Mouse (Mus musculus) neural tube, embryonic 15.5 days (tissue): ENCODE measurements around the gene Gnb2. TPM values are rescaled to one million over a fixed set of nuclear protein-coding genes. Genes with fewer than 3 reads are reported as not detected.

Experiments used
- ATAC-seq: fragments of 200-750 bp; cut with Nextera tagmentation; 2 replicates; pipeline ENCODE4 v1.8.0; 2017; ENCODE audit warnings: mild to moderate bottlenecking, moderate TSS enrichment, moderate library complexity; ENCODE audit not compliant: low FRiP score
- H3K27ac ChIP-seq: fragments of 300-500 bp; sonication (generic); replicated peaks from 2 replicates; pipeline ENCODE4 v1.5.1; 2015; ENCODE audit warnings: mild to moderate bottlenecking, inconsistent platforms
- H3K27me3 ChIP-seq: fragments of 300-500 bp; sonication (generic); replicated peaks from 2 replicates; pipeline ENCODE4 v1.6.1; 2015; ENCODE audit warnings: inconsistent platforms
- H3K36me3 ChIP-seq: fragments of 300-500 bp; sonication (generic); 2 replicates; pipeline ENCODE4 v1.6.1; 2015; ENCODE audit warnings: inconsistent platforms
- H3K4me1 ChIP-seq: fragments of 300-500 bp; sonication (generic); 2 replicates; pipeline ENCODE4 v1.6.1; 2015; ENCODE audit warnings: inconsistent platforms
- H3K4me2 ChIP-seq: fragments of 300-500 bp; sonication (generic); 2 replicates; pipeline ENCODE4 v1.6.1; 2015; ENCODE audit warnings: inconsistent platforms, mild to moderate bottlenecking, moderate library complexity
- H3K4me3 ChIP-seq: fragments of 300-500 bp; sonication (generic); replicated peaks from 2 replicates; pipeline ENCODE4 v1.5.1; 2015; ENCODE audit warnings: mild to moderate bottlenecking, inconsistent platforms
- H3K9ac ChIP-seq: fragments of 300-500 bp; sonication (generic); replicated peaks from 2 replicates; pipeline ENCODE4 v1.6.1; 2015; ENCODE audit warnings: mild to moderate bottlenecking, inconsistent platforms
- H3K9me3 ChIP-seq: fragments of 300-500 bp; sonication (generic); replicated peaks from 2 replicates; pipeline ENCODE4 v1.6.1; 2016; ENCODE audit warnings: inconsistent platforms
- WGBS: fragments of 180-500 bp; shearing (Covaris S2); methylation state at CpG from one replicate; pipeline ENCODE4 v1.1.7; 2015; ENCODE audit warnings: mixed read lengths; 5-methylcytosine and 5-hydroxymethylcytosine counted together
- polyA plus RNA-seq: library from polyadenylated mRNA; unstranded; fragments of >200 nt; fragmentation: Nextera tagmentation; extraction: Ambion mirVana; gene quantifications from 2 replicates; pipeline ENCODE4 v1.2.1, GENCODE M21; 2015

The Gnb2 gene
- polyA plus RNA-seq, 1 experiment from 2014 or later, result 540 TPM

- Histone ChIP-seq H3K9me3 (no peaks in the 10 kb centered on the region), H3K27me3 (no peaks in the 10 kb centered on the region), H3K36me3 (no peaks in the 10 kb centered on the region), H3K9ac (no peak overlapping the region), H3K4me1 (peaks cover 12% of the 10 kb centered on the region), H3K4me2 (no peak overlapping the region), H3K27ac (no peak overlapping the region), H3K4me3 (no peak overlapping the region)
- 72% methylated on average over 4 of the region's 4 CpGs for WGBS
- no peak for ATAC-seq
Observed at GRCm38 (mm10) chr5:137537461-137537860, 4.2 kb upstream of the Gnb2 start.

- no peak overlapping the region for H3K27ac ChIP-seq
- H3K36me3 ChIP-seq, result peaks cover 1% of the 10 kb centered on the region; the same call in 1 of the 2 replicates
- WGBS, result 84% methylated on average over 9 of the region's 9 CpGs
- H3K4me3 ChIP-seq, result no peak overlapping the region
- no peak overlapping the region for H3K4me2 ChIP-seq
- peaks cover 16% of the 10 kb centered on the region for H3K4me1 ChIP-seq
- no peaks in the 10 kb centered on the region for H3K27me3 ChIP-seq
- H3K9ac ChIP-seq, result no peak overlapping the region
- no peak for ATAC-seq
- no peaks in the 10 kb centered on the region for H3K9me3 ChIP-seq
Observed at GRCm38 (mm10) chr5:137535318-137535717, 2.0 kb upstream of the Gnb2 start.

GRCm38 (mm10) chr5:137534762-137535161, 1.5 kb upstream of the Gnb2 start:
- 93% methylated on average over 3 of the region's 3 CpGs for WGBS
- Histone ChIP-seq H3K4me2 (no peak overlapping the region), H3K4me3 (no peak overlapping the region), H3K9ac (no peak overlapping the region), H3K27ac (no peak overlapping the region), H3K4me1 (peaks cover 21% of the 10 kb centered on the region), H3K36me3 (peaks cover 5% of the 10 kb centered on the region), H3K27me3 (no peaks in the 10 kb centered on the region), H3K9me3 (no peaks in the 10 kb centered on the region)
- ATAC-seq, result no peak

GRCm38 (mm10) chr5:137532808-137533116, 548 bp downstream of the Gnb2 start:
- no peak for ATAC-seq
- Histone ChIP-seq H3K4me3 (peak overlapping the region; percentile 88), H3K4me1 (peaks cover 31% of the 10 kb centered on the region), H3K27me3 (no peaks in the 10 kb centered on the region), H3K36me3 (peaks cover 25% of the 10 kb centered on the region), H3K9ac (peak overlapping the region; percentile 97), H3K9me3 (no peaks in the 10 kb centered on the region), H3K4me2 (peak overlapping the region; percentile 83), H3K27ac (peak overlapping the region; percentile 97)
- WGBS, result 1% methylated on average over 10 of the region's 12 CpGs

- ATAC-seq, result no peak
- peaks cover 30% of the 10 kb centered on the region for H3K36me3 ChIP-seq
Observed at GRCm38 (mm10) chr5:137532131-137532807, 1.0 kb downstream of the Gnb2 start.

GRCm38 (mm10) chr5:137531414-137532130, 1.7 kb downstream of the Gnb2 start:
- H3K27me3 ChIP-seq, result no peaks in the 10 kb centered on the region
- peaks cover 34% of the 10 kb centered on the region for H3K36me3 ChIP-seq
- H3K9me3 ChIP-seq, result no peaks in the 10 kb centered on the region
- H3K27ac ChIP-seq, result peak overlapping the region; percentile 97
- peaks cover 36% of the 10 kb centered on the region for H3K4me1 ChIP-seq
- peak overlapping the region; percentile 88 for H3K4me3 ChIP-seq
- H3K9ac ChIP-seq, result peak overlapping the region; percentile 97
- peak; percentile 4 for ATAC-seq
- peak overlapping the region; percentile 83 for H3K4me2 ChIP-seq
- WGBS, result under 1% methylated on average over 47 of the region's 51 CpGs

More at GRCm38 (mm10) chr5:137532131-137532807, 1.0 kb downstream of the Gnb2 start:
- H3K4me1 ChIP-seq, result peaks cover 35% of the 10 kb centered on the region
- H3K4me3 ChIP-seq, result peak overlapping the region; percentile 88
- H3K9me3 ChIP-seq, result no peaks in the 10 kb centered on the region
- peak overlapping the region; percentile 97 for H3K27ac ChIP-seq
- H3K27me3 ChIP-seq, result no peaks in the 10 kb centered on the region
- peak overlapping the region; percentile 97 for H3K9ac ChIP-seq
- peak overlapping the region; percentile 83 for H3K4me2 ChIP-seq
- under 1% methylated on average over 19 of the region's 19 CpGs for WGBS

- ATAC-seq, result peak; percentile 67
- no peaks in the 10 kb centered on the region for H3K9me3 ChIP-seq
- peaks cover 42% of the 10 kb centered on the region for H3K4me1 ChIP-seq
- under 1% methylated on average over 45 of the region's 46 CpGs for WGBS
- H3K4me2 ChIP-seq, result peak overlapping the region; percentile 83
- peak overlapping the region; percentile 97 for H3K9ac ChIP-seq
- H3K36me3 ChIP-seq, result peaks cover 39% of the 10 kb centered on the region
- H3K27me3 ChIP-seq, result no peaks in the 10 kb centered on the region
- H3K4me3 ChIP-seq, result peak overlapping the region; percentile 88
- H3K27ac ChIP-seq, result peak overlapping the region; percentile 97
Observed at GRCm38 (mm10) chr5:137530588-137531413, 2.5 kb downstream of the Gnb2 start.

GRCm38 (mm10) chr5:137530075-137530474, 3.2 kb downstream of the Gnb2 start:
- Histone ChIP-seq H3K4me3 (peak overlapping the region; percentile 88), H3K27me3 (no peaks in the 10 kb centered on the region), H3K4me2 (peak overlapping the region; percentile 83), H3K27ac (peak overlapping the region; percentile 97), H3K4me1 (peaks cover 42% of the 10 kb centered on the region), H3K9me3 (no peaks in the 10 kb centered on the region), H3K36me3 (peaks cover 45% of the 10 kb centered on the region), H3K9ac (peak overlapping the region; percentile 97)
- WGBS, result 65% methylated on average over 8 of the region's 8 CpGs
- no peak for ATAC-seq

GRCm38 (mm10) chr5:137529221-137529995, 3.9 kb downstream of the Gnb2 start:
- H3K36me3 ChIP-seq, result peaks cover 52% of the 10 kb centered on the region
- H3K9me3 ChIP-seq, result no peaks in the 10 kb centered on the region
- H3K27ac ChIP-seq, result no peak overlapping the region
- H3K4me1 ChIP-seq, result peaks cover 42% of the 10 kb centered on the region
- peak overlapping the region; percentile 97; the same call in 1 of the 2 replicates for H3K9ac ChIP-seq
- H3K4me2 ChIP-seq, result peak overlapping the region; percentile 83
- H3K4me3 ChIP-seq, result peak overlapping the region; percentile 88; the same call in 1 of the 2 replicates
- ATAC-seq, result no peak
- WGBS, result 63% methylated on average over 15 of the region's 15 CpGs
- no peaks in the 10 kb centered on the region for H3K27me3 ChIP-seq

GRCm38 (mm10) chr5:137528247-137528968, 4.9 kb downstream of the Gnb2 start:
- Histone ChIP-seq H3K4me2 (no peak overlapping the region), H3K4me3 (no peak overlapping the region), H3K27ac (no peak overlapping the region; the same call in 1 of the 2 replicates), H3K9ac (no peak overlapping the region), H3K36me3 (peaks cover 62% of the 10 kb centered on the region), H3K9me3 (no peaks in the 10 kb centered on the region), H3K4me1 (peaks cover 36% of the 10 kb centered on the region), H3K27me3 (no peaks in the 10 kb centered on the region)
- 83% methylated on average over 22 of the region's 22 CpGs for WGBS
- no peak for ATAC-seq
